Mouse (Mus musculus) thymus, adult 2 months (tissue): ENCODE measurements around the gene Adcy10.

Experiments
- CTCF ChIP-seq: fragments of 200-500 bp; IDR thresholded peaks from 2 replicates; pipeline ENCODE4 v1.5.1; 2012; ENCODE audit warnings: mild to moderate bottlenecking, control low read depth, low read length, moderate library complexity, borderline replicate concordance; ENCODE audit not compliant: control insufficient read depth, poor library complexity, insufficient read depth; ENCODE audit errors: extremely low read depth
- POLR2A ChIP-seq: fragments of 200-500 bp; IDR thresholded peaks from 2 replicates; pipeline ENCODE4 v1.6.1; 2012; ENCODE audit warnings: mild to moderate bottlenecking, low read length, control low read depth, moderate library complexity; ENCODE audit not compliant: control insufficient read depth, poor library complexity, insufficient read depth; ENCODE audit errors: extremely low read depth

GRCm38 (mm10) chr1:165576459-165577112, 91.6 kb downstream of the Adcy10 start:
- no peak for TF ChIP-seq CTCF
- no peak for TF ChIP-seq POLR2A
